Mouse (Mus musculus) ES-Bruce4 (cell line): ENCODE measurements at regions not wholly inside any gene's neighbourhood (a gene's known extent, or its start where the extent isn't known, plus 50 kb on each side); places are given as distances from the start of the nearest gene placed in this dataset.

Source experiments
- CTCF ChIP-seq: IDR thresholded peaks from one replicate; pipeline ENCODE4 v1.8.1; 2011; ENCODE audit warnings: low read depth, low read length
- EP300 ChIP-seq: IDR thresholded peaks from 2 replicates; pipeline ENCODE4 v1.6.1; 2011; ENCODE audit warnings: low read depth, low read length; ENCODE audit not compliant: insufficient read depth
- POLR2A ChIP-seq: IDR thresholded peaks from one replicate; pipeline ENCODE4 v1.8.1; 2011; ENCODE audit warnings: low read length; ENCODE audit not compliant: insufficient read depth

GRCm38 (mm10) chr10:111662665-111663064 lies 156.6 kb downstream of the Phlda1 start:
- no peak for TF ChIP-seq EP300
- no peak for TF ChIP-seq POLR2A
- TF ChIP-seq CTCF = no peak
